Mouse (Mus musculus) G1E (cell line): ENCODE results near the gene Rab36.

ENCODE experiments used
- CTCF ChIP-seq: IDR thresholded peaks from 2 replicates; pipeline ENCODE4 v1.5.1; 2012; ENCODE audit warnings: low read depth, low read length, inconsistent platforms, mixed read lengths
- GATA1 ChIP-seq: IDR thresholded peaks from 2 replicates; pipeline ENCODE4 v1.6.1; 2012; ENCODE audit warnings: borderline replicate concordance, low read length, inconsistent platforms, mixed read lengths
- TAL1 ChIP-seq: conservative IDR thresholded peaks from 2 replicates; pipeline ENCODE4 v1.6.1; 2012; ENCODE audit warnings: low read depth, low read length, inconsistent platforms, mixed read lengths

DNA sequence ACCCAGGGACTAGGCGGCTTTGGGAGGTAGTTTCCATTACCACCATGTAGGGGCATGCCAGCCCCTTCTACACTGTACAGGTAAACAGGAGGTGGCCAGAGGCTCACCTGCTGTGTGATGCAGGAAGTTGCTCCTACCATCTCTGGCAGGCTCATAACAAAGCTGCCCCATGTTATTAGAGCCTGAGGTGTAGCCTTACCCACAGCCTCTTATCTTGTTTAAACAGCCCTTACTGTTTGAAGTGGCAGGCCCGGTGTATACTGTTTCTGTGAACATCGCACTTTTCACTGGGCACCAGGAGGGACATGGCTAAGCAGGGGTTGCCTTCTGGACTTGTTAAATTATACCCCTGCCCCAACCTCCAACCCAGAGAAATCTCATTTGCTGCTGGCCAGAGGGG, 32.8 kb upstream of the Rab36 start:
- TF ChIP-seq CTCF (no peak), GATA1 (no peak), TAL1 (no peak)
